Mouse (Mus musculus): ENCODE measurements around the gene Cercam.
"Not testable (repeated sequence)": the region's sequence is repeated elsewhere in the genome, so short reads cannot be mapped to it uniquely, and the experiment has no call there.

The Cercam gene

GRCm38 (mm10) chr2:29853736-29854135 is 15.2 kb upstream of the Cercam start:
- no peak for DNase-seq (ENCODE audit: low read depth, low spot score)

GRCm38 (mm10) chr2:29855585-29856210 is 13.3 kb upstream of the Cercam start:
- no peak for DNase-seq (ENCODE audit: low read depth, low spot score)

DNA sequence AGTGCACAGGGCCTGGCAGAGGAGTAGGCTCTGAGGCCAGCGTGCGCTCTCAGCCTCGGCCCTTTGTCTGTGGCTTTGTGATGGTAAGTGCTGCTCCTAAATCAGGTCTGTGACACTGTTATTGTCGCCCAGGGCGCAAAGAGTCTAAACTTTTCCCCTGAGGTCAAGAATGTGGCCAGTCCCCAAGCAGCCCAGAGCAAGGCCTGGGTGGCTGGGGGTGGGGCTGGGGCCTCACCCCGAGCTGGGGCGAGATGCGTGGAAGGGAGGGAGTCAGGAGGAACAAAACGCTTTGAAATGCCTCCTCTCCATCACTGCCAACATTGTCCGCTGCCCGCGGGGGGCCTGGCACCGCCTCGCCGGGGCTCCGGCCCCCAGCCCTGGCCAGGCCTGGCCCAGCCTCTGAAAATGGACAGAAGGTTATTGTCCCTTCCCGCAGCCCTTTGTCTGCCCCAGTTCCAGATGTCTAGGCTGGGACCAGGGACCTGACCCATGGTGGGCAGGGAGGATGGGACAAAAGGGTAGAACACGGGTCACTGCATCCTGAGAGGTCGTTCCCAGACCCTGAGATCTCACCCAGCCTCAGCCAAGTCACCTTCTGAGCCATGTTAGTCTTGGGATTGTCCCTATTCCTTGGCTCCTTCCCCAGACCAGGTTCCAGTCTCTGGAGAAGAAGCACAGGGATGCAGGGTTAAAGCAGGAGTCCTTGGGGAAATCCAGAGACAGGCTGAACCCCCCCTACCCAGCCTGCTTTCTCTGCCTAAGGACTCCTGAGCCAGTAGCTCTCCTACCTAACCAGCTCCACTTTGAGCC is 12.3 kb upstream of the Cercam start:
- no peak for DNase-seq (ENCODE audit: low read depth, low spot score)

- DNase-seq (ENCODE audit: low read depth, low spot score) = peak; percentile 77
Measured at GRCm38 (mm10) chr2:29857341-29857740, 11.6 kb upstream of the Cercam start.

- DNase-seq (ENCODE audit: low read depth, low spot score) = no peak
Measured at GRCm38 (mm10) chr2:29857967-29858366, 11.0 kb upstream of the Cercam start.

DNA sequence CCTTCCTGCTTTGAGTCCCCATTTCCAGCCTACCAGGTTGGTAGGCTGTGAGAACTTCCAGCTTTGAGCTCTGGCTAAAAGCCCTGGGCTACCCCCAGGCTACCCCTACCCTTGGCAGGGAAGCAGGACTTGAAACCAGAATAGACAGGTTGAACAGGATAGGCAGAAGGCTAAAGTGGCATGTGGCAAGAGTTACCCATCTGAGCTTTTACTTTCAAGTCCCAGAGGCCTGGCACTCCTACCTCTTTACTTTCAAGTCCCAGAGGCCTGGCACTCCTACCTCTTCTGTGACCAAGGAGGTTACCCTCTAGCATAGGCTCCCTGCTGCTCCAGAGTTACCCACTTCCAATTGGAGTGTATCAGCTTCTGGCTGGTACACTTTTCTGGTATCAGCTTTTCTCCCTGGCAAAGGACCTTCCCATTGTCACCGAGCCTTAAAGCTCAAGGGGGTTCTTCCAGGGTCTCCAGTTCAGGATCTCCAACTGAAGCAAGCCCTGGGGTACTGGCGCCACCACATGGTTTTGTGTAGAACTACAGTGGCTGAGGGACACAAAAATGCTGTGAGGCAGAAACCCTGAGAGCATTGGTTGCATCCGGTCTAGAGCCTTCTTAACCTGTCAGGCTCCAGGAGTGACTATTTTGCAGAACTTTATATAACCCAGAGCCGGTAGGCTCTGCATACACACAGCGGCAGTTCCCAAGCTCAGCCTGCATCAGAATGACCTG is 10.1 kb upstream of the Cercam start:
- no peak for DNase-seq (ENCODE audit: low read depth, low spot score)

GRCm38 (mm10) chr2:29865125-29865524 is 3.8 kb upstream of the Cercam start:
- DNase-seq (ENCODE audit: low read depth, low spot score) = peak; percentile 79

- no peak for DNase-seq (ENCODE audit: low read depth, low spot score)
Measured at GRCm38 (mm10) chr2:29869646-29870451, 885 bp downstream of the Cercam start.

- DNase-seq (ENCODE audit: low read depth, low spot score) = no peak
Measured at GRCm38 (mm10) chr2:29872581-29873295, 3.8 kb downstream of the Cercam start.

GRCm38 (mm10) chr2:29873801-29874200 is 4.8 kb downstream of the Cercam start:
- DNase-seq (ENCODE audit: low read depth, low spot score) = no peak

DNA sequence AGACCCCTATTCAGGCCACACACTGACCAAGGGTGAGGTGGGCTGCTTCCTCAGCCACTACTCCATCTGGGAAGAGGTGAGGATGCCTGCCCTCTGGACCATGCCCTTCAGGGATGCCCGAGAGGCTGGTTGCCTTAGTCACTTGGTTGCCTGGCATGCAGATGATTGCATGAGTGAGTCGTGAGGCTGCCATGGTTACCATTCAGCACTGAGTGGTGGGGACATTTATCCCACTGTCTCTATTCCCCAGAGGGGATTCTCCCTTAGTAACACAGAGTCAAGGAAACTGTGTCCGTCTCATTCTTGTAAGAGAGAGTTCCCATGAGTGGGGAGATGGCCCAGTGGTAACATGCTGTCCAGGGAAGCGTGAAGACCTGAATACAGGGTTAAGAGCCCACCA is 9.1 kb downstream of the Cercam start:
- DNase-seq (ENCODE audit: low read depth, low spot score) = peak; percentile 35

- peak; percentile 5 for DNase-seq (ENCODE audit: low read depth, low spot score)
Measured at GRCm38 (mm10) chr2:29879191-29879590, 10.2 kb downstream of the Cercam start.

GRCm38 (mm10) chr2:29879964-29880830 is 11.2 kb downstream of the Cercam start:
- peak; percentile 93 for DNase-seq (ENCODE audit: low read depth, low spot score)

GRCm38 (mm10) chr2:29886659-29887292 is 17.8 kb downstream of the Cercam start:
- not testable (repeated sequence) for DNase-seq (ENCODE audit: low read depth, low spot score)

GRCm38 (mm10) chr2:29889066-29889944 is 20.3 kb downstream of the Cercam start, which contains the start of gene Odf2:
TSS of gene Odf2 (plus strand) at chr2:29889221.
- peak; percentile 94 for DNase-seq (ENCODE audit: low read depth, low spot score)

- peak; percentile 95 for DNase-seq (ENCODE audit: low read depth, low spot score)
Measured at GRCm38 (mm10) chr2:29889991-29890833, 21.2 kb downstream of the Cercam start.

DNA sequence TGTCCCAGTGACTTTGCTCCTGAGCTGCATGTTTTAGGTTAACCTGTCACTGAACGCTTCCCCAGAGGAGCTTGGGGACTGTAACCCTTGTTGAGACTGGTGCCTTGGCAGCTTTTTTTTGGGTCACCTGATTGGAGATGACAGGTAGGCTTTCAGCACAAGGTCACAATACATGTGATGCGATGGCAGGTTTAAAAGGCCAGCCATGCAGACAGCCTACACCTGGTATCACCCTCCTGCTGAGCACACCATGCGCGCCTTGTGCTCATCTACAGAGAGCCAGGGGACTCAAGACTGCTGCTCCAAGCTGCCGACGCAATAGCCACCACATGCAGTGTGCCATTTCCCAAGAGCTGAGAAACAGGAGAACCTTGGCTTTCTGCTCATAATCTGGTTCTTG is 22.8 kb downstream of the Cercam start:
- DNase-seq (ENCODE audit: low read depth, low spot score) = no peak
